Mouse (Mus musculus): ENCODE measurements around the gene Cdc26. TPM values are rescaled to one million over a fixed set of nuclear protein-coding genes. Genes with fewer than 3 reads are reported as not detected.
A peak's percentile ranks its signal among the peaks of the same experiment; 100 is the strongest.

Gene Cdc26
- total RNA-seq, 4 experiments from 2014 or later: 51.7 to 57.0 (median 54.6) TPM

- DNase-seq (ENCODE audit: low spot score in 2 of 2): no peak
These were observed 46.9 kb downstream of the Cdc26 start for GRCm38 (mm10) chr4:62361571-62361970.

- no peak for DNase-seq (ENCODE audit: low spot score in 2 of 2)
These were observed 47.5 kb downstream of the Cdc26 start for GRCm38 (mm10) chr4:62360805-62361455.

- DNase-seq (ENCODE audit: low spot score in 2 of 2): peak; percentile 92 to 94
These were observed 48.2 kb downstream of the Cdc26 start, which contains the start of the genes Fkbp15 and Slc31a1 for GRCm38 (mm10) chr4:62360088-62360804. TSS of gene Fkbp15 (minus strand) at chr4:62360548. TSS of gene Slc31a1 (plus strand) at chr4:62360727.

GRCm38 (mm10) chr4:62359256-62359775 is 49.1 kb downstream of the Cdc26 start:
- DNase-seq (ENCODE audit: low spot score in 2 of 2): no peak

- no peak for DNase-seq (ENCODE audit: low spot score in 2 of 2)
These were observed 50.8 kb downstream of the Cdc26 start for GRCm38 (mm10) chr4:62357631-62358148.

GRCm38 (mm10) chr4:62349371-62349770 is 59.1 kb downstream of the Cdc26 start:
- no peak for DNase-seq (ENCODE audit: low spot score in 2 of 2)

DNA sequence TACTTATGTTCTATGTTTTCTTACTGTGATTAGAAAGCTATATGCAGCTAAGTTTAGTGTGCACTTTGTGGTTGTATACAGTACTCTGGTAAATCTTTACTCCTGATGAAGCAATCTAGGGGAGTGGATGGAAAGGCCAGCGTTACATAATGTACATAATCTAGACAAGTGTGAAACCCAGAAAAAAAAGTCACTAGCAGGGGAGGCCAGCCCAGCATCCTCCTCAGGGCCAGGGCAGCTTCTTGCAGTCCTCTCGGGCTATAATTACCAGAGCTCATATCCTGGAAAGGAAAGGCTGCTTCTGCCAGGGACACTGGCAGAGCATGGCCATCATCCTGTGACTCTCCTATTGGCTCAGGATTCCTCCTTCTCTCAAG is 60.1 kb downstream of the Cdc26 start:
- no peak for DNase-seq (ENCODE audit: low spot score in 2 of 2)

- no peak for DNase-seq (ENCODE audit: low spot score in 2 of 2)
These were observed 60.7 kb downstream of the Cdc26 start for GRCm38 (mm10) chr4:62347605-62348328.

DNA sequence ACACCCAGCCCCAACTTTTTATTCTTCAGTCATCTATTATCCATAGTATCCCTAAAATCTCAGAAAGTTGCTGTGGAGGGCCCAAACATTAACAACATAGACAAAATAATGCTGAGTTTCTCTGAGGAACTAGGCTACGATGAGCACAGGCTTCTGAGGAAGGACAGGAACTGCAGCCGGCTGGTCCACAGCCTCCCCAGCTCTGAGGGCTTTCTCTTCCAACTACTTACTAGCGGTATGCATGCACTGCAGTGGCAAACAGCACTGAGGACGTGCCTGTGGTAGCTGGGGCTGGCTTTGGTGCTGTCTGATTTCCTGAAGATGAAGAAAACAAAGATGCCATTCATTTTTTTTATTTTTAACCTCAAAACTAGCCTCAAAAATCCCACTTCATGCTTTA is 62.6 kb downstream of the Cdc26 start:
- no peak for DNase-seq (ENCODE audit: low spot score in 2 of 2)

- DNase-seq (ENCODE audit: low spot score in 2 of 2): no peak
These were observed 64.4 kb downstream of the Cdc26 start for GRCm38 (mm10) chr4:62344000-62344399.

DNA sequence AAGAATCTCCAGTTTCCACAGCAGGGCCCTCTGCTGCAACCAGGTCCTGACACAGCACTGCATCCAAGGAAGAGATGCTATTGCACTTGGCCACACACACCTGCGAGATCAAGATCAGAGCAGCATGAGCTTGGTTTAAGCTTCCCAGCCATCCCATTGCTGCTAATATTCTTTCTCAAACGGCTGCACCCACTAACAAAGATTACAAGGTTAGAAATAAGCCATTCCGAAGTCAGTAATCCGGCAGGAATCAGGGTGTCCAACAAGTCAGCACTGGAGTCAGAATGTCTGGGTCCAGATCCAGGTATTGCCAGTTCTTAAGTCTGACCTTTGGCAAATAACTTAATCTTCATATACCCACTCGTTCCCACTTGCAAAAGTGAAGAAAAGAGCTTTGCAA is 69.9 kb downstream of the Cdc26 start:
- DNase-seq (ENCODE audit: low spot score in 2 of 2): no peak

Other genes starting within 250 kb of the Cdc26 start
- gene Zfp37, start 177.6 kb downstream of the Cdc26 start, total RNA-seq (2022): 1 to 10 TPM in 2 of 4 experiments, under 1 TPM in 2; 0.56 to 1.1 (median 0.97) TPM
- 1 to 10 TPM; 4.9 to 6.7 (median 5.4) TPM for gene Slc31a2, start 146.1 kb downstream of the Cdc26 start, total RNA-seq (2022)
- gene Fkbp15, start 48.1 kb downstream of the Cdc26 start, total RNA-seq (2022): 10 to 100 TPM; 10.0 to 12.0 (median 10.8) TPM
- gene Slc31a1, start 47.9 kb downstream of the Cdc26 start, total RNA-seq (2022): 1 to 10 TPM; 7.6 to 9.7 (median 8.5) TPM
- gene Prpf4, start 155 bp upstream of the Cdc26 start, total RNA-seq (2022): 10 to 100 TPM; 16.9 to 18.2 (median 17.4) TPM
- gene Rnf183, start 26.6 kb upstream of the Cdc26 start, total RNA-seq (2022): not detected
- gene Wdr31, start 62.3 kb upstream of the Cdc26 start, total RNA-seq (2022): under 1 TPM; 0.13 to 0.72 (median 0.45) TPM
- gene Bspry, start 71.4 kb upstream of the Cdc26 start, total RNA-seq (2022): not detected
- gene Hdhd3, start 94.8 kb upstream of the Cdc26 start, total RNA-seq (2022): 1 to 10 TPM in 3 of 4 experiments, under 1 TPM in 1; 0.40 to 1.8 (median 1.3) TPM
- 10 to 100 TPM; 26.1 to 36.7 (median 30.3) TPM for gene Alad, start 111.3 kb upstream of the Cdc26 start, total RNA-seq (2022)
- 10 to 100 TPM; 14.1 to 18.1 (median 15.1) TPM for gene Pole3, start 116.4 kb upstream of the Cdc26 start, total RNA-seq (2022)
- not detected for gene 4933430I17Rik, start 116.7 kb upstream of the Cdc26 start, total RNA-seq (2022)
- gene Rgs3, start 151.2 kb upstream of the Cdc26 start, total RNA-seq (2022): 1 to 10 TPM; 4.3 to 7.5 (median 5.9) TPM